Mouse (Mus musculus) retina, postnatal 1 day (tissue): ENCODE measurements around the gene Ctc1.
"Not testable (repeated sequence)": the region's sequence is repeated elsewhere in the genome, so short reads cannot be mapped to it uniquely, and the experiment has no call there.

Experiments
- DNase-seq: peaks from one replicate; pipeline ENCODE4 v3.0.0-alpha.2; 2012

The Ctc1 gene

GRCm38 (mm10) chr11:69015644-69016441, at the start of gene Ctc1:
Gene Ctc1 (plus strand): TSS chr11:69015911.
- DNase-seq: peak; percentile 97

- DNase-seq: no peak
Measured at GRCm38 (mm10) chr11:68966554-68966953, 49.2 kb upstream of the Ctc1 start.

GRCm38 (mm10) chr11:68967337-68968282, 48.1 kb upstream of the Ctc1 start, which contains the start of gene Slc25a35:
Gene Slc25a35 (plus strand): TSS chr11:68968131.
- peak; percentile 93 for DNase-seq

- DNase-seq: no peak
Measured at GRCm38 (mm10) chr11:68968752-68969151, 47.0 kb upstream of the Ctc1 start.

GRCm38 (mm10) chr11:68970232-68970631, 45.5 kb upstream of the Ctc1 start:
- no peak for DNase-seq

GRCm38 (mm10) chr11:68973250-68974058, 42.3 kb upstream of the Ctc1 start:
- DNase-seq: peak; percentile 90

GRCm38 (mm10) chr11:68974059-68974450, 41.7 kb upstream of the Ctc1 start:
- no peak for DNase-seq

- no peak for DNase-seq
Measured at GRCm38 (mm10) chr11:68975085-68975484, 40.6 kb upstream of the Ctc1 start, which contains the start of gene Rangrf. Gene Rangrf (minus strand): TSS chr11:68975185.

- DNase-seq: no peak
Measured at GRCm38 (mm10) chr11:68975601-68976000, 40.1 kb upstream of the Ctc1 start.

- DNase-seq: no peak
Measured at GRCm38 (mm10) chr11:68979320-68979733, 36.4 kb upstream of the Ctc1 start.

- DNase-seq: no peak
Measured at GRCm38 (mm10) chr11:68980919-68981318, 34.8 kb upstream of the Ctc1 start.

- peak; percentile 79 for DNase-seq
Measured at GRCm38 (mm10) chr11:68982639-68983369, 32.9 kb upstream of the Ctc1 start.

GRCm38 (mm10) chr11:68987365-68987882, 28.3 kb upstream of the Ctc1 start:
- no peak for DNase-seq

GRCm38 (mm10) chr11:68988341-68988740, 27.4 kb upstream of the Ctc1 start:
- no peak for DNase-seq

- no peak for DNase-seq
Measured at GRCm38 (mm10) chr11:68993122-68993521, 22.6 kb upstream of the Ctc1 start.

- no peak for DNase-seq
Measured at GRCm38 (mm10) chr11:68994377-68994776, 21.3 kb upstream of the Ctc1 start.

GRCm38 (mm10) chr11:68997080-68997479, 18.6 kb upstream of the Ctc1 start:
- no peak for DNase-seq

GRCm38 (mm10) chr11:69002782-69003181, 12.9 kb upstream of the Ctc1 start:
- DNase-seq: not testable (repeated sequence)

GRCm38 (mm10) chr11:69003592-69003991, 12.1 kb upstream of the Ctc1 start:
- peak; percentile 22 for DNase-seq

- no peak for DNase-seq
Measured at GRCm38 (mm10) chr11:69005193-69005592, 10.5 kb upstream of the Ctc1 start.

GRCm38 (mm10) chr11:69006575-69006974, 9.1 kb upstream of the Ctc1 start:
- not testable (repeated sequence) for DNase-seq
